Mouse (Mus musculus) kidney, embryonic 16.5 days (tissue): Measurements from ENCODE around the gene Gm5751. TPM values are rescaled to one million over a fixed set of nuclear protein-coding genes. Genes with fewer than 3 reads are reported as not detected.

ENCODE experiments used
- ATAC-seq: fragments of 200-750 bp; cut with Nextera tagmentation; 2 replicates; pipeline ENCODE4 v1.8.0; 2017; ENCODE audit warnings: moderate TSS enrichment; ENCODE audit not compliant: low FRiP score, low TSS enrichment
- H3K27ac ChIP-seq: fragments of 300-500 bp; sonication (generic); 2 replicates; pipeline ENCODE4 v1.5.1; 2014; ENCODE audit warnings: low read length
- H3K27me3 ChIP-seq: fragments of 300-500 bp; sonication (generic); 2 replicates; pipeline ENCODE4 v1.6.1; 2014; ENCODE audit warnings: low read length, control low read depth, mixed read lengths; ENCODE audit not compliant: insufficient read depth
- H3K36me3 ChIP-seq: fragments of 300-500 bp; sonication (generic); 2 replicates; pipeline ENCODE4 v1.6.1; 2014; ENCODE audit warnings: low read length, control low read depth, mixed read lengths; ENCODE audit not compliant: insufficient read depth
- H3K4me1 ChIP-seq: fragments of 300-500 bp; sonication (generic); 2 replicates; pipeline ENCODE4 v1.6.1; 2014; ENCODE audit warnings: low read length, control low read depth, mixed read lengths; ENCODE audit not compliant: insufficient read depth
- H3K4me2 ChIP-seq: fragments of 300-500 bp; sonication (generic); replicated peaks from 2 replicates; pipeline ENCODE4 v1.6.1; 2014; ENCODE audit warnings: low read depth, low read length
- H3K4me3 ChIP-seq: fragments of 300-500 bp; sonication (generic); 2 replicates; pipeline ENCODE4 v1.5.1; 2014; ENCODE audit warnings: mild to moderate bottlenecking, low read length
- H3K9ac ChIP-seq: fragments of 300-500 bp; sonication (generic); replicated peaks from 2 replicates; pipeline ENCODE4 v1.6.1; 2014; ENCODE audit warnings: low read length
- H3K9me3 ChIP-seq: fragments of 300-500 bp; sonication (generic); 2 replicates; pipeline ENCODE4 v1.6.1; 2016; ENCODE audit warnings: low read length, control low read depth
- WGBS: fragments of 180-500 bp; shearing (Covaris S2); extraction: QIAGEN DNeasy Blood & Tissue Kit; methylation state at CpG from one replicate; pipeline ENCODE4 v1.1.7; 2014; 5-methylcytosine and 5-hydroxymethylcytosine counted together
- polyA plus RNA-seq: library from polyadenylated mRNA; unstranded; fragments of >200 nt; fragmentation: Nextera tagmentation; extraction: Ambion mirVana; gene quantifications from 2 replicates; pipeline ENCODE4 v1.2.1, GENCODE M21; 2015

Gm5751 gene
- polyA plus RNA-seq, 1 experiment from 2014 or later, result not detected

DNA sequence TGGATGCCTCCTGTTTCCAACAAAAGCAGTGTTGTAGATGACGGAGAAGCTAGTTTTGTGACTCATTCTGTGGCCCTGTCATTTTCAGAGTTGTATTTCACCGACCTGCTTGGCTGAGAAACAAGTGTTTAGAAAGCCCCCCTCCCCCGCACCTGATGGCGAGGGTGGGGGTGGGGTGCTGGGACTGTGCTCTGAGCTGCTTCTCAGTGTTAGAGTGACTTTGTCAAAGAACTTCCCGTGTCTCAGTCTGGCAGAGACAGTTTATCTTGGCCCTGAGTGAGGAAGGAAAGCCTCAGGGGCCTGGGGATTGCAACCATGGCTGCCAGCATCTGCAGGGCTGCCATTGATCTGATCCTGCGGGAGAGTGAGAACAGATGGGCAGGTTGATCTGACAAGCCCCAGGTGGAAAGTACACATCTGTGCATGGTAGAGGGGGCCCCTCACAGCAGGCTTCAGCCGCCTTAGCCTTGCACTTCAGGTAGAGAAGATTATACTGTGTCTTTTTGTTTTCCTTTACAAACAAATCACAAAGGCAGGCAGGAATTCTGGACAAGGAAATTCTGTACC lies 27.9 kb downstream of the Gm5751 start:
- ATAC-seq, result no peak
- WGBS, result 35% methylated on average over 7 of the region's 7 CpGs
- H3K36me3 ChIP-seq, result no peaks in the 10 kb centered on the region

DNA sequence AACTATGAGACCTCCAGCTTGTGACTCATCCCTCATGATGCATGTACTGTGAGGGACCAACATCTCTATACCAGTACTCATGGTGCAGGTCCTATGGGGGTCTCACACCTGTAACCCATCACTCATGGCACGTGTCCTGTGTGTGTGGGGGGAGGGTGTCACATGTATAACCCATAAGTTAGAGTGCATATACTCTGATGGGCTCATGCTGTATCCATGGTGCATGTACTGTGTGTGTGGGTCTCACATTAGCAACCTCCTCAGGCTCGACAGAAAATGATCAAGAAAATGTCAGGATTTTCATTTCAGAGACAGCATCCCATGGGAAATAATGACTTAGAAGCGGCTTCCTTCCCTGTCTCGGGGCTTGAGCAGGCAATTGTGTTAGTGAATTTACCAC lies 47.0 kb downstream of the Gm5751 start:
- H3K27me3 ChIP-seq, result no peaks in the 10 kb centered on the region
- H3K36me3 ChIP-seq, result no peaks in the 10 kb centered on the region
- H3K4me2 ChIP-seq, result no peak overlapping the region
- no peak for ATAC-seq
- no peak overlapping the region for H3K4me3 ChIP-seq
- no peak overlapping the region for H3K9ac ChIP-seq
- no peaks in the 10 kb centered on the region for H3K4me1 ChIP-seq
- 80% methylated on average over 4 of the region's 4 CpGs for WGBS
- no peak overlapping the region for H3K27ac ChIP-seq
- peaks cover 2% of the 10 kb centered on the region; the same call in 1 of the 2 replicates for H3K9me3 ChIP-seq

More for the DNA sequence above, 27.9 kb downstream of the Gm5751 start:
- Histone ChIP-seq H3K4me3 (no peak overlapping the region), H3K9me3 (no peaks in the 10 kb centered on the region), H3K9ac (no peak overlapping the region), H3K4me2 (no peak overlapping the region), H3K4me1 (no peaks in the 10 kb centered on the region), H3K27ac (no peak overlapping the region), H3K27me3 (no peaks in the 10 kb centered on the region)

DNA sequence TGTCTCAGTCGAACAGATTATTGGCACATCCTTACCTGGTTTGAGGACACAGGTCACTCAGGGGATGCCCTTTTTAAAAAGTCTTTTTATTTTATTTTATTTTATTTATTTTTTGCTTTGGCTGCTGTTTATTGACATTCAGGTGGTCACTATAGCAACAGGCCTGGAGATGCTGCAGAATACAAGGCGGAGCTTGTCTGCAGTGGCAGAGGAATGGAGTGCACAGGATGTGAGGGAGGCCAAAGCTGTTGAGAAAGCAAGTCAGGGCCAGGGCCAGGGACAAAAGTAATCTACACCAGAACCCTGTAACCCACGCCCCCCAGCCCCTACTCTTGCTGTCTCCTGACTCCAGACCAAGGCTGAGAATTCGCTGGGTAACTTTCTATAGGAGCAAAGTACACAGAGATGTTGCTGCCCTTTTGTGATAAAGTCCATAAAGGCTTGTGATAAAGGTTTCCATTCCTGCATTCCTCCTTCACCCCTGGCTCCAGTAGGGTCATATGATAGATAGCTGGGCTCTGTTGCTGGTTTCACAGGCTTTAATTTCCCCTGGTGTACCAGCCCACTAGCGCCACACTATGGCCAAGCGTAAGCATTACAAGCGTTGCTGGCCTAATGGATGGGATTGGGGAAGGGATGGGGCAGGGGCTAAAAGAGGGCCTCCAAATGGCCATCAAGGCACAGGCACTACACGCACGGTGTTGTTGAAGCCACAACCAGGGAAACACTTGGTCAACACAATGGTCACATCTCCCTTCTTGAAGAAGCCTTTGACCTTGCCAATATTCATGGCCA lies 48.0 kb downstream of the Gm5751 start:
- 59% methylated on average over 9 of the region's 9 CpGs for WGBS
- Histone ChIP-seq H3K4me3 (no peak overlapping the region), H3K9ac (no peak overlapping the region), H3K27ac (no peak overlapping the region), H3K4me1 (no peaks in the 10 kb centered on the region), H3K36me3 (no peaks in the 10 kb centered on the region), H3K27me3 (no peaks in the 10 kb centered on the region), H3K9me3 (peaks cover 2% of the 10 kb centered on the region; the same call in 1 of the 2 replicates), H3K4me2 (no peak overlapping the region)
- no peak for ATAC-seq

DNA sequence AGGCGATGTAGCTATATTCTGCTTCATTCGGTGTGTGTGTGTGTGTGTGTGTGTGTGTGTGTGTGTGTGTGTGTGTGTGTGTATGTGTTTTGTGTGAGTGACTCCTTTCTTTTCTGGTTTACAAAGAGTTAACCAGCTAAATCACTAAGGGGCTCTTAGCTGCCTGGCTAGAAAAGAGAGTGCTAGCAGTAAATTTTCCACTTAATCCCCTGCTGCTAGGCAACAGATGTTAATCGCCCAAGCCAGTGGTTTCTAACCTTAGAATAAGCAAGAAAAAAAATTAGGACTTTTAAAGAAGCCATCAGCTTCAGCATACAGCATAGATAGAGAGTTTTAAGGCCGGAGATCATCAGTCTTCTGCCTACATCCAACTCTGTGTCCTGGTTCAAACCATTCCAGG lies 53.3 kb downstream of the Gm5751 start:
- H3K4me1 ChIP-seq, result no peaks in the 10 kb centered on the region
- H3K27ac ChIP-seq, result no peak overlapping the region
- 48% methylated on average over 4 of the region's 4 CpGs for WGBS
- H3K4me2 ChIP-seq, result no peak overlapping the region
- H3K9me3 ChIP-seq, result no peaks in the 10 kb centered on the region
- ATAC-seq, result no peak
- H3K27me3 ChIP-seq, result no peaks in the 10 kb centered on the region
- H3K4me3 ChIP-seq, result no peak overlapping the region
- H3K36me3 ChIP-seq, result no peaks in the 10 kb centered on the region
- H3K9ac ChIP-seq, result no peak overlapping the region

Other genes starting within 250 kb of the Gm5751 start
- not detected in 2 replicates for gene Ssxb8, start 183.4 kb upstream of the Gm5751 start, polyA plus RNA-seq
- not detected in 2 replicates for gene Ssx9, start 125.8 kb upstream of the Gm5751 start, polyA plus RNA-seq
- not detected in 2 replicates for gene Ssxb5, start 70.6 kb upstream of the Gm5751 start, polyA plus RNA-seq
- gene Gm6592, start 30.3 kb upstream of the Gm5751 start, polyA plus RNA-seq, result not detected in 2 replicates
- gene B630019K06Rik, start 18.1 kb downstream of the Gm5751 start, polyA plus RNA-seq, result 2.6 and 2.7 TPM in 2 replicates
- not detected in 2 replicates for gene Fthl17b, start 88.7 kb downstream of the Gm5751 start, polyA plus RNA-seq
- not detected in 2 replicates for gene Fthl17c, start 102.3 kb downstream of the Gm5751 start, polyA plus RNA-seq
- not detected in 2 replicates for gene Fthl17d, start 112.5 kb downstream of the Gm5751 start, polyA plus RNA-seq
- not detected in 2 replicates for gene Fthl17e, start 159.2 kb downstream of the Gm5751 start, polyA plus RNA-seq
- gene Fthl17f, start 188.8 kb downstream of the Gm5751 start, polyA plus RNA-seq, result not detected in 2 replicates
- not detected in 2 replicates for gene 4930402K13Rik, start 230.3 kb downstream of the Gm5751 start, polyA plus RNA-seq